Mouse (Mus musculus) myocyte (in vitro differentiated cells): ENCODE results near the gene Ypel1.

Experiments used
- E2F4 ChIP-seq: IDR thresholded peaks from one replicate; pipeline ENCODE4 v1.6.1; 2011; ENCODE audit warnings: mild to moderate bottlenecking, control low read depth, moderate library complexity; ENCODE audit not compliant: insufficient read depth
- MAX ChIP-seq: IDR thresholded peaks from one replicate; pipeline ENCODE4 v1.6.1; 2011; ENCODE audit warnings: low read depth, mild to moderate bottlenecking, control low read depth
- MYOG ChIP-seq, 3 experiments: IDR thresholded peaks; one replicate each; pipeline ENCODE4 v1.6.1; 2011; ENCODE audit warnings: control low read depth in 2 of 3, low read depth in 2 of 3, mild to moderate bottlenecking in 2 of 3; ENCODE audit not compliant: insufficient read length in 2 of 3, control insufficient read depth in 1 of 3, insufficient read depth in 1 of 3
- POLR2A ChIP-seq: IDR thresholded peaks from one replicate; pipeline ENCODE4 v1.6.1; 2011; ENCODE audit warnings: low read depth, mild to moderate bottlenecking, control low read depth, moderate library complexity; ENCODE audit not compliant: insufficient read length
- REST ChIP-seq: IDR thresholded peaks from one replicate; pipeline ENCODE4 v1.6.1; 2011; ENCODE audit warnings: mild to moderate bottlenecking, control low read depth, moderate library complexity; ENCODE audit not compliant: insufficient read depth, insufficient read length
- SRF ChIP-seq: IDR thresholded peaks from one replicate; pipeline ENCODE4 v1.6.1; 2011; ENCODE audit warnings: low read depth; ENCODE audit not compliant: control insufficient read depth, insufficient read length
- TCF12 ChIP-seq: IDR thresholded peaks from one replicate; pipeline ENCODE4 v1.6.1; 2011; ENCODE audit warnings: mild to moderate bottlenecking, control low read depth; ENCODE audit not compliant: poor library complexity, insufficient read depth, severe bottlenecking

DNA sequence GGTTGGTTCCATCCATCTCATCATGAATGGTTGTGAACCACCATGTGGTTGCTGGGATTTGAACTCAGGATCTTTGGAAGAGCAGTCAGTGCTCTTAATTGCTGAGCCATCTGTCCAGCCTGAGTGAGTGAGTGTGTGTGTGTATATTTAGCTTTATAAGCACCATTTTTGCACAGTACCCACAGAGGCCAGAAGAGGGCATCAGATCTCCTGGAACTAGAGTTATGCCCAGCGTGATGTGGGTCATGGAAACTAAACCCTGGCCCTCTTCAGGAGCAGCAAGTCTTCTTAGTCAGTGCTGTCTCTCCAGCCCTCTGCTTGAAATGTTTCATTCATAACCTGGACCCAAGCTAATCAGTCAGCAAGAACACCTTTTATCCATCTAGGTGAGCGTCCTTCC lies 6.8 kb downstream of the Ypel1 start:
- TF ChIP-seq REST (no peak), POLR2A (no peak), MYOG (IDR thresholded peaks at IDR 0.05; ENCODE audit: control insufficient read depth in 1 of 3, insufficient read depth in 1 of 3, insufficient read length in 2 of 3, low read depth in 2 of 3) (no peak), MAX (no peak), E2F4 (no peak), SRF (no peak), TCF12 (no peak)
